Mouse (Mus musculus) cortical plate, adult 2 months (tissue): ENCODE data around the gene Gprin3.

Experiments
- CTCF ChIP-seq: fragments of 200-500 bp; IDR thresholded peaks from 2 replicates; pipeline ENCODE4 v1.5.1; 2011; ENCODE audit warnings: mild to moderate bottlenecking, control low read depth, low read length; ENCODE audit not compliant: insufficient read depth; ENCODE audit errors: extremely low read depth
- POLR2A ChIP-seq: fragments of 200-500 bp; IDR thresholded peaks from 2 replicates; pipeline ENCODE4 v1.6.1; 2011; ENCODE audit warnings: mild to moderate bottlenecking, low read length, control low read depth; ENCODE audit not compliant: insufficient read depth; ENCODE audit errors: extremely low read depth

DNA sequence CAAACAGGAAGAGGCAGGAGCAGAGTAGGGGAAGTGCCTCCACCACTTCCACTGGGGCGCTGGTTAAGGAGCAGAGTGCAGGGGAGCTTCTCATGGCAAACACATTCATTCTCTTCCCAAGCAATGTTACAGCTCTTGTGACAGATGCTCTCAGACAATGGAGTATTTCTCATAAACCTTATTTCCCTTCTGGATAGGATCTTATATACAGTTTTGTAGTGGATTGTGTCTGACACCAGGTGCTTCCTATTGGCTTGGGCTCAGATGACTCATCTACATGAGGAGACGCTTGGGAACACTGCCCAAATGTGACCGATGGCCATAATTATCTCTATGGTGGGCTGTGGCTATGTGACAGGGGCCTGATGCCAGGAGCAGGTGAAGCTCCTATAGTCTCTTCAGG is 19.0 kb upstream of the Gprin3 start:
- no peak for TF ChIP-seq POLR2A
- no peak for TF ChIP-seq CTCF
